Mouse (Mus musculus): ENCODE measurements around the gene Slc18a3. TPM values are rescaled to one million over a fixed set of nuclear protein-coding genes. Genes with fewer than 3 reads are reported as not detected.

The Slc18a3 gene
- polyA plus RNA-seq (2017; shearing (Covaris generic)), result not detected

GRCm38 (mm10) chr14:32464601-32465505, at the start of gene Slc18a3:
Slc18a3 (minus strand) TSS chr14:32464850.

GRCm38 (mm10) chr14:32513336-32514032, 48.8 kb upstream of the Slc18a3 start, which contains the start of gene Ercc6:
Ercc6 (plus strand) TSS chr14:32513521.

GRCm38 (mm10) chr14:32465889-32466288, 1.2 kb upstream of the Slc18a3 start, which contains the start of gene Chat:
Chat (minus strand) TSS chr14:32465989.

Other genes with a start within 250 kb of the Slc18a3 start
- gene Ogdhl, start 142.8 kb downstream of the Slc18a3 start, polyA plus RNA-seq (2017; shearing (Covaris generic)), result 0.09 TPM
- not detected for gene 1700024G13Rik, start 76.5 kb downstream of the Slc18a3 start, polyA plus RNA-seq (2017; shearing (Covaris generic))
- gene Chat, start 1.1 kb upstream of the Slc18a3 start, polyA plus RNA-seq (2017; shearing (Covaris generic)), result not detected
- 39.5 TPM for gene Ercc6, start 48.7 kb upstream of the Slc18a3 start, polyA plus RNA-seq (2017; shearing (Covaris generic))
- gene Prrxl1, start 134.6 kb upstream of the Slc18a3 start, polyA plus RNA-seq (2017; shearing (Covaris generic)), result not detected
- not detected for gene 3425401B19Rik, start 220.4 kb upstream of the Slc18a3 start, polyA plus RNA-seq (2017; shearing (Covaris generic))

Measured in inflammation-experienced regulatory T-cells, adult 16 weeks (primary cell).